Mouse (Mus musculus): ENCODE data around the gene Igfbpl1.

Gene Igfbpl1

GRCm38 (mm10) chr4:45822781-45823575, 3.7 kb downstream of the Igfbpl1 start:
- DNase-seq (ENCODE audit: low spot score in 2 of 2), result no peak

GRCm38 (mm10) chr4:45821995-45822394, 4.7 kb downstream of the Igfbpl1 start:
- DNase-seq (ENCODE audit: low spot score in 2 of 2), result no peak

GRCm38 (mm10) chr4:45820074-45820830, 6.5 kb downstream of the Igfbpl1 start:
- peak in 1 of 2 experiments; percentile 58 for DNase-seq (ENCODE audit: low spot score in 2 of 2)

- DNase-seq (ENCODE audit: low spot score in 2 of 2), result no peak
Measured at GRCm38 (mm10) chr4:45819208-45819931, 7.4 kb downstream of the Igfbpl1 start.

GRCm38 (mm10) chr4:45818814-45819207, 7.9 kb downstream of the Igfbpl1 start:
- no peak for DNase-seq (ENCODE audit: low spot score in 2 of 2)

GRCm38 (mm10) chr4:45815542-45815941, 11.2 kb downstream of the Igfbpl1 start:
- peak; percentile 12 to 29 for DNase-seq (ENCODE audit: low spot score in 2 of 2)

- DNase-seq (ENCODE audit: low spot score in 2 of 2), result no peak
Measured at GRCm38 (mm10) chr4:45811250-45811649, 15.5 kb downstream of the Igfbpl1 start.

- DNase-seq (ENCODE audit: low spot score in 2 of 2), result no peak
Measured at GRCm38 (mm10) chr4:45808034-45808433, 18.7 kb downstream of the Igfbpl1 start.

GRCm38 (mm10) chr4:45802900-45803299, 23.8 kb downstream of the Igfbpl1 start:
- DNase-seq (ENCODE audit: low spot score in 2 of 2), result no peak

- no peak for DNase-seq (ENCODE audit: low spot score in 2 of 2)
Measured at GRCm38 (mm10) chr4:45799956-45800537, 26.7 kb downstream of the Igfbpl1 start.

GRCm38 (mm10) chr4:45798964-45799363, 27.8 kb downstream of the Igfbpl1 start, which contains the start of gene Aldh1b1:
Gene Aldh1b1, plus strand, starts transcription at chr4:45799022.
- peak; percentile 62 to 67 for DNase-seq (ENCODE audit: low spot score in 2 of 2)

GRCm38 (mm10) chr4:45796760-45797159, 30.0 kb downstream of the Igfbpl1 start:
- no peak for DNase-seq (ENCODE audit: low spot score in 2 of 2)

GRCm38 (mm10) chr4:45795191-45795811, 31.4 kb downstream of the Igfbpl1 start:
- DNase-seq (ENCODE audit: low spot score in 2 of 2), result no peak

- DNase-seq (ENCODE audit: low spot score in 2 of 2), result no peak
Measured at GRCm38 (mm10) chr4:45790018-45790417, 36.7 kb downstream of the Igfbpl1 start.

- no peak for DNase-seq (ENCODE audit: low spot score in 2 of 2)
Measured at GRCm38 (mm10) chr4:45789263-45789958, 37.3 kb downstream of the Igfbpl1 start.

- DNase-seq (ENCODE audit: low spot score in 2 of 2), result no peak
Measured at GRCm38 (mm10) chr4:45788446-45789081, 38.2 kb downstream of the Igfbpl1 start.

GRCm38 (mm10) chr4:45786674-45787073, 40.0 kb downstream of the Igfbpl1 start:
- DNase-seq (ENCODE audit: low spot score in 2 of 2), result no peak

GRCm38 (mm10) chr4:45785959-45786358, 40.8 kb downstream of the Igfbpl1 start:
- no peak for DNase-seq (ENCODE audit: low spot score in 2 of 2)

GRCm38 (mm10) chr4:45783671-45784070, 43.1 kb downstream of the Igfbpl1 start:
- no peak for DNase-seq (ENCODE audit: low spot score in 2 of 2)

- DNase-seq (ENCODE audit: low spot score in 2 of 2), result peak; percentile 14 to 16
Measured at GRCm38 (mm10) chr4:45771619-45772018, 55.1 kb downstream of the Igfbpl1 start.

Measured in natural killer cell, adult 2 months (primary cell).